Mouse (Mus musculus) erythroblast, embryonic 14.5 days (primary cell): Measurements from ENCODE around the gene Aurka. TPM values are rescaled to one million over a fixed set of nuclear protein-coding genes. Genes with fewer than 3 reads are reported as not detected.

Source experiments
- H3K27me3 ChIP-seq: 2 replicates; pipeline ENCODE4 v1.6.1; 2012; ENCODE audit warnings: inconsistent platforms; ENCODE audit not compliant: control insufficient read depth
- H3K36me3 ChIP-seq: 2 replicates; pipeline ENCODE4 v1.6.1; 2012; ENCODE audit warnings: mild to moderate bottlenecking, inconsistent platforms; ENCODE audit not compliant: control insufficient read depth
- H3K4me1 ChIP-seq: 2 replicates; pipeline ENCODE4 v1.6.1; 2012; ENCODE audit warnings: inconsistent platforms; ENCODE audit not compliant: control insufficient read depth
- H3K4me3 ChIP-seq: replicated peaks from 2 replicates; pipeline ENCODE3; 2012; ENCODE audit warnings: moderate library complexity, mild to moderate bottlenecking, inconsistent platforms
- H3K9me3 ChIP-seq: 2 replicates; pipeline ENCODE4 v1.6.1; 2012; ENCODE audit warnings: low read length, inconsistent platforms, mixed read lengths; ENCODE audit not compliant: control insufficient read depth
- GATA1 ChIP-seq: IDR thresholded peaks from 2 replicates; pipeline ENCODE4 v1.6.1; 2012; ENCODE audit warnings: low read length, inconsistent platforms, mixed read lengths
- TAL1 ChIP-seq: IDR thresholded peaks from 3 replicates; pipeline ENCODE4 v1.6.1; 2012; ENCODE audit warnings: low read length, inconsistent platforms, mixed read lengths
- polyA plus RNA-seq: library from polyadenylated mRNA; stranded (reverse); fragments of >175 nt; gene quantifications from 2 replicates; pipeline ENCODE4 v1.2.3, GENCODE M21; 2012

Gene Aurka
- polyA plus RNA-seq, 1 experiment: 5.1 TPM

DNA sequence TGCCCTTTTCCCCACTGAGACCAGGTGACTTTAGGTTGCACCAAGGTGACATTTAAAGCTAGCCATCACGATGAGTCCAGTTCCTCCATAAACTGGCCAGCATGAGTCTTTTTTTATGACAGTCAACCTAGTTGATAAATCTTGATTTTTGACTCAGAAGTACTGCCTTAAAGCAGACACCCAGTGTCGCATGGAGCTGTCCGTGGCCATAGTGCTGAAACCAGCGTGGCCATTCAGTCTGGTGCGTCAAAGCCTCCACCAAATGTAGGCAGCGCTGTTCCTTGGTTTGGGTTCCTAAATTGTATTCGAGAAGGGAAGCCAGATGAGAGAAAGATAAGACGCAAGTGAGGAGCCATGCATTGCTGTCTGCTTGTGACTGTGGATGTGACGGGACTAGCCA, 49.5 kb downstream of the Aurka start:
- Histone ChIP-seq H3K36me3 (no peaks in the 10 kb centered on the region), H3K4me3 (no peak overlapping the region), H3K27me3 (no peaks in the 10 kb centered on the region; the same call in 1 of the 2 replicates), H3K9me3 (peaks cover 5% of the 10 kb centered on the region; the same call in 1 of the 2 replicates), H3K4me1 (no peaks in the 10 kb centered on the region)
- no peak for TF ChIP-seq TAL1
- TF ChIP-seq GATA1: no peak

DNA sequence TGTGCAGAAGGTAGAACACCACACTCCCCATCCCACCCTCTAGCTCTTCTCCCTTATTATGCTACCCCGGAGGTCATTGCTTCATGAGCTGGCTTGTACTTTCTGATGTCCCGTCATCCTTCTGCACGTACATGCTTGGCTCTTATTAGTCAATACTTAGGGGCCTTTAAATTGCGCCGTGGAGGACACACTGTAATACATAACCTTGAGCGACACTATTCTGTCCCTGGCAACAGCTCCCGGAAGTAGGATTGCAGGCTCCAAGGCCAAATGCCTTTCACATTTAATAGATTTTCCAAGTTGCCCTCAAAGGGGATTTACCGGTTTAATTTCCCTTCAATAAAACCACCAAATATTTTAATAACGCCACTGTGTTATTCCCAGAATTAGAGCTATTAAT, 58.6 kb downstream of the Aurka start:
- Histone ChIP-seq H3K36me3 (no peaks in the 10 kb centered on the region; the same call in 1 of the 2 replicates), H3K9me3 (peaks cover 15% of the 10 kb centered on the region), H3K4me1 (peaks cover 2% of the 10 kb centered on the region), H3K4me3 (no peak overlapping the region), H3K27me3 (peaks cover 4% of the 10 kb centered on the region; the same call in 1 of the 2 replicates)
- no peak for TF ChIP-seq TAL1
- no peak for TF ChIP-seq GATA1

DNA sequence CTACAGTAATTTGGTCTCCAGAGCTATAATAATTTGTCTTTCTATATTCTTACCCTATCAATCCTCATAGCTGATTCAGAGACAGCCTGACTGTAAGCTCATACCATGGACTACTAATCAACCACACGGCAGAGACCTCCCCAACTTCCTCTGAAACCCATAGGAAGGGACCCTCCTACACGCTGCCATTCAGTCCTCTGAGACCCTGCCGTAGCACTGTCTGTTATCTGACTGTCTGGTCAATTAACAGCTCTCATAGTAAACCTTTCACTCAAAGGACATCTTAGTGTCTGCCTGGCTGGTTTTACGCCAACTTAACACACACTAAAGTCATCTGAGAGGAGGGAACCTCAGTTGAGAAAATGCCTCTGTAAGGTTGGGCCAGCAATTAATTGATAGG, 63.8 kb downstream of the Aurka start:
- Histone ChIP-seq H3K4me1 (peaks cover 11% of the 10 kb centered on the region), H3K4me3 (no peak overlapping the region), H3K9me3 (no peaks in the 10 kb centered on the region), H3K27me3 (peaks cover 13% of the 10 kb centered on the region), H3K36me3 (no peaks in the 10 kb centered on the region; the same call in 1 of the 2 replicates)
- TF ChIP-seq GATA1 (no peak), TAL1 (no peak)

Other genes starting within 250 kb of the Aurka start
- gene Mc3r, start 122.0 kb downstream of the Aurka start, polyA plus RNA-seq: not detected in 2 replicates
- 35.0 and 48.5 TPM in 2 replicates for gene Fam210b, start 25.0 kb downstream of the Aurka start, polyA plus RNA-seq
- gene Cstf1, start 146 bp upstream of the Aurka start, polyA plus RNA-seq: 0.76 and 1.7 TPM in 2 replicates
- not detected in 2 replicates for gene Cass4, start 23.3 kb upstream of the Aurka start, polyA plus RNA-seq
- gene Rtf2, start 70.0 kb upstream of the Aurka start, polyA plus RNA-seq: 3.9 and 4.2 TPM in 2 replicates
- gene Gcnt7, start 88.1 kb upstream of the Aurka start, polyA plus RNA-seq: not detected in 2 replicates
- not detected in 2 replicates for gene Fam209, start 102.0 kb upstream of the Aurka start, polyA plus RNA-seq
- gene Tfap2c, start 179.1 kb upstream of the Aurka start, polyA plus RNA-seq: not detected in 2 replicates